Mouse (Mus musculus) gastrocnemius, postnatal 10 days (tissue): Measurements from ENCODE around the gene Mut. TPM values are rescaled to one million over a fixed set of nuclear protein-coding genes. Genes with fewer than 3 reads are reported as not detected.

ENCODE experiments used
- DNase-seq: peaks from one replicate; pipeline ENCODE4 v3.0.0; 2021; ENCODE audit warnings: mixed read lengths
- long read RNA-seq, 2 experiments: library from polyadenylated mRNA; stranded (forward); transcript quantifications; one replicate each; pipeline ENCODE4 v2.0.0; 2021
- total RNA-seq, 2 experiments: library from RNA; stranded (reverse); gene quantifications; 2 replicates each; pipeline ENCODE4 v1.2.3; 2021

The Mut gene
- 10 to 100 TPM; 39.3 to 40.1 TPM for total RNA-seq
- long read RNA-seq, experiment 1, transcript Mut-201 (13 exons, 3,674 nt) = major isoform, 40 of 45 reads
- long read RNA-seq, experiment 1, partial matches to known transcripts = 4 of 45 reads
- long read RNA-seq, experiment 1, other reads (novel, unspliced or antisense) = 1 of 45 reads
- long read RNA-seq, experiment 2, transcript Mut-201 (13 exons, 3,674 nt) = major isoform, 30 of 36 reads
- long read RNA-seq, experiment 2, partial matches to known transcripts = 3 of 36 reads
- long read RNA-seq, experiment 2, other reads (novel, unspliced or antisense) = 3 of 36 reads

GRCm38 (mm10) chr17:40934420-40935231 lies at the start of gene Mut, which contains the start of gene Cenpq:
Gene Mut (plus strand): TSS chr17:40934685.
Gene Cenpq (minus strand): TSS chr17:40935047.
- peak; percentile 98 for DNase-seq

GRCm38 (mm10) chr17:40885155-40885554 lies 49.3 kb upstream of the Mut start:
- DNase-seq = no peak

GRCm38 (mm10) chr17:40887849-40888536 lies 46.5 kb upstream of the Mut start:
- no peak for DNase-seq

GRCm38 (mm10) chr17:40896863-40897262 lies 37.6 kb upstream of the Mut start:
- no peak for DNase-seq

GRCm38 (mm10) chr17:40899783-40900363 lies 34.6 kb upstream of the Mut start:
- DNase-seq = no peak

GRCm38 (mm10) chr17:40903345-40903744 lies 31.1 kb upstream of the Mut start:
- no peak for DNase-seq

- no peak for DNase-seq
Observed at GRCm38 (mm10) chr17:40904056-40904597, 30.4 kb upstream of the Mut start.

- DNase-seq = no peak
Observed at GRCm38 (mm10) chr17:40904721-40905154, 29.7 kb upstream of the Mut start.

- no peak for DNase-seq
Observed at GRCm38 (mm10) chr17:40914250-40914649, 20.2 kb upstream of the Mut start, which contains the start of gene Glyatl3. Gene Glyatl3 (minus strand): TSS chr17:40914350.

GRCm38 (mm10) chr17:40915499-40915898 lies 19.0 kb upstream of the Mut start:
- no peak for DNase-seq

GRCm38 (mm10) chr17:40933985-40934384 lies 500 bp upstream of the Mut start:
- no peak for DNase-seq

- DNase-seq = no peak
Observed at GRCm38 (mm10) chr17:40948518-40948917, 14.0 kb downstream of the Mut start.

- no peak for DNase-seq
Observed at GRCm38 (mm10) chr17:40977914-40978313, 43.4 kb downstream of the Mut start.

GRCm38 (mm10) chr17:40992102-40992501 lies 57.6 kb downstream of the Mut start:
- DNase-seq = no peak

Other genes with a start within 250 kb of the Mut start
- gene Esp1, start 207.6 kb upstream of the Mut start, total RNA-seq = not detected
- not detected for gene Crisp2, start 127.7 kb upstream of the Mut start, total RNA-seq
- under 1 TPM in 1 of 2 experiments, not detected in 1; 0.81 TPM for gene Rhag, start 123.6 kb upstream of the Mut start, total RNA-seq
- under 1 TPM; 0.40 to 0.54 TPM for gene 9130008F23Rik, start 54.1 kb upstream of the Mut start, total RNA-seq
- not detected for gene Glyatl3, start 20.3 kb upstream of the Mut start, total RNA-seq
- 1 to 10 TPM; 6.0 to 6.7 TPM for gene Cenpq, start 362 bp downstream of the Mut start, total RNA-seq